Mouse (Mus musculus): Measurements from ENCODE around the gene Gpr183. TPM values are rescaled to one million over a fixed set of nuclear protein-coding genes. Genes with fewer than 3 reads are reported as not detected.

Gpr183 gene
- total RNA-seq, 2 experiments from 2014 or later: 0.66 to 0.91 TPM

- DNase-seq (ENCODE audit: low spot score in 2 of 2): no peak
- intact Hi-C loops (cut with DNase I): no loop called here
Observed at GRCm38 (mm10) chr14:121959538-121959980, 5.4 kb downstream of the Gpr183 start.

GRCm38 (mm10) chr14:121958751-121959537 lies 6.1 kb downstream of the Gpr183 start:
- intact Hi-C loops (cut with DNase I): no loop called here
- DNase-seq (ENCODE audit: low spot score in 2 of 2): no peak

DNA sequence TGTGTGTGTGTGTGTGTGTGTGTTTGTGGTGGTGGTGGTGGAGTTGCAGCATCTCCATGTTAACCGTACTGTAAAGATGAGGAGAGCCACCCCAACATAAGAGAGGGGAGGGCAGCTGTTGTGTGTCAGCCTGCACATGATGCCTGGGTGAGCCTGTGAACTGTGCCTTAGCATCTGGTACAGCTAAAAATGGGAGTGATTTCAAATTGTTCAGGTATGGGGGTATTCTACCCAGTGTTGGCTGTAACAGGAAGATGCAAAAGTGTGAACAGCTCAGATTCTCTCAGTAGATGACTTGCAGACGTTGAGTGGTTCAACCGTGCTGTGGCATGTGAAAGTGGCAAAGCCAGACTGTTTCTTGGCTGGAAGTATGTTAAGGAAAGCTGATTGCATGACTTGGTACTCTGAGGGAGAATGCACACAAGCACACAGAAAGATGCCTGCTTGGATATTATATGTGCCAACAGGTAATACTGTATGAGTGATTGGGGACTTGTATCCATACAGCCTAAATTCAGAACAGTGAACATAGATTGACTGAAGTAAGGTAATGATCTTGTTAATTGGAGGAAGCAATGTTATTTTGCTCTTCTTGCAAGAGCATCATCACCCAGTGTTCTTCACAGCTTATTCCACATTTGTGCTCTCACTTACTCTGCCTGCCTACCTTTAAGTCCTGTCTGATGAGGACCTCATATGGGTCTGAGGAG lies 6.8 kb downstream of the Gpr183 start:
- DNase-seq (ENCODE audit: low spot score in 2 of 2): no peak
- intact Hi-C loops (cut with DNase I): no loop called here

DNA sequence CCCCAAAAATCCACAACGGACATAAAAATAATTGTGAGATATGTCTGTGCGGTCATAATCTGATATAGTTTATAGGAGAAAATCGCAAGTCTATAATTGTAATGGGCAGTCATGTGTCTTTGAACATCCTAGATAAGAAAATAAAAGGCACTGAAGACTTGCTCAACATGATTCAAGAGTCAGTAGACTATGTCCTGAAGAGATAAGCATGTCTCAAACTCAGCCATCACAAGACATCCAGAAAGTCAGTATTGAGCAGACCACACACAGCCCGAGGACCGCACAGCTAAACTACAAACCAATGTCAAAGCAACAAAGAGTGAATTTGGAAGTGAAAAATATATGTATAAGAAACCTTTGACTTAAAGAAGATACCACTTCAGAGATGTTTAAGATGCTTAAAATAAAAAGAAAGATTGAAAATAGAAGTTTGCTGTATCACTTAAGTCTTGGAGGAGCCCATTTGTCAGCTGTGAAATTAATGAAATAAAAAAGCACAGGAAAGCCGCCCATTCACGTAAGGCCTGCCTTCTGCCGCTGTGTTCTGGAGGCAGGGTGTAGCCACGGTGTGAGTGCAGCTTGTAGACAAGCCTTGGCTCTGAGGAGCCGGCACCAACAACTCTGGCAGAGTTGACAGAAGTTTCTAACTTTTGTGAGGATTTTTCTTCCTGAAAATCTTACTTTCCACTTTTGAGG lies 7.7 kb downstream of the Gpr183 start:
- no peak for DNase-seq (ENCODE audit: low spot score in 2 of 2)
- intact Hi-C loops (cut with DNase I): no loop called here

DNA sequence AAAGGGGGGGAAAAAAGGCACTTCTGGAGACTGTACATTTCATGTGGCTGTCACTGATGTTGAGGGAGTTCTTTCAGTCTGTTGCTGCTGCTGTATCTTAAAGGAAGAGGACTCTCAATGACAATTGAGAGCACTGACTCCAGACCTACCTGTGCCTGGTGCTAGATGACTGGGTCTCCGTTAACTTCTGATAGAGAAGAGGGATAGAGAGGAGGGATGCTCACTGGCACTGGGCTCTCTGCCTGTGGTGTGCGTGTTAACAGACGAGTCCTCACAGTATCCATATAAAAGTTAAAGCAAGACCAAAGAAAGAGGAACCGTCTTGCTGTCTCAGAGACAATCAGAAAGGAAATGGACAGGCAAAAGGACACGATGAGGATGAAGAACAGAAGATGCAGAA lies 8.7 kb downstream of the Gpr183 start:
- no peak for DNase-seq (ENCODE audit: low spot score in 2 of 2)
- intact Hi-C loops (cut with DNase I): no loop called here

DNA sequence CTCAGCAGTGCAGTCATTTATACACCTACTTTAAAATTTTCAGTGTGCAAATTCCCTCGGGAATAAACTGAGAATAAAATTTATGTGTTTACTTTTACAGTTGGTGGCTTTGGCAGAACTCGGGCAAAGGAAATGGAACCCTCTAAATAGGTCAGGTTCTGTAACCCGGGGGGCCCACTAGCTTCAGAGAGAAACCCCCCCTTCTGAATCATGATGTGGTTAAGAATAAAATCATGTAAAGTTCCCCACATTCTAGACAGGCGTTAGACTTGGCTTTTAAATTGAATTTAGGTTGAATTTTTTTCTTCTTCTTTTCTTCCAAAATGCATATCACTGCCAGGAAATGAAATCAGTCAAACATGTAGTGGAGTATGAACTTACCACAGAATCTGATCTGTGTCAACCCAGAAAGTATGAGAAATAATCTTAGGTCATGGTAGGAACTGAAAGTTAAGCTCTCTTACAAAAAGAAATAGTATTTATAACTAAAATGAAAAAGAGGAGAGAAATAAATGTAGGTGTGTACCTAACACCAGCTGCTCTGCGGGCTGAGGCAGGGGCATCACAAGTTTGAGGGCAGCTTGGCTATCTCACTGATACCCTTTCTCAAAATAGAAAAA lies 9.7 kb downstream of the Gpr183 start:
- intact Hi-C loops (cut with DNase I): no loop called here
- DNase-seq (ENCODE audit: low spot score in 2 of 2): no peak

- no peak for DNase-seq (ENCODE audit: low spot score in 2 of 2)
- intact Hi-C loops (cut with DNase I): no loop called here
Observed at GRCm38 (mm10) chr14:121954608-121955007, 10.4 kb downstream of the Gpr183 start.

DNA sequence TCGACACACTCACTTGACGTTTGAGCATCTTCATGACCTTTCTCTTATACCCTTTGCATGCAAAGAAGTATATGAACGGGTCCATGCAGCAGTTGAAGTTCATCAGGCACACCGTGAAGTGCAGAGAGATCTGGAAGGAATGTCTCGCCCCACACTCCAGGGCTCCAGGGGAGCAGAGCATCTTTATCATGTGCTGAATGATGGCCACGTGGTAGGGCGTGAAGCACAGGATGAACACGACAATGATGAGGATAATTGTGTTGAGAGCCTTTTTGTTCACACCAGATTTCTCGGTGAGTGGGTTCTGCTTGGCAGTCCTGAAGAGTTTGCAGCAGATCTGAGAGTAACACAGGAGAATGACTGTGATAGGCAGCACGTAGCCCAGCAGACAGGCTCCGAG lies 10.9 kb downstream of the Gpr183 start:
- intact Hi-C loops (cut with DNase I): no loop called here

DNA sequence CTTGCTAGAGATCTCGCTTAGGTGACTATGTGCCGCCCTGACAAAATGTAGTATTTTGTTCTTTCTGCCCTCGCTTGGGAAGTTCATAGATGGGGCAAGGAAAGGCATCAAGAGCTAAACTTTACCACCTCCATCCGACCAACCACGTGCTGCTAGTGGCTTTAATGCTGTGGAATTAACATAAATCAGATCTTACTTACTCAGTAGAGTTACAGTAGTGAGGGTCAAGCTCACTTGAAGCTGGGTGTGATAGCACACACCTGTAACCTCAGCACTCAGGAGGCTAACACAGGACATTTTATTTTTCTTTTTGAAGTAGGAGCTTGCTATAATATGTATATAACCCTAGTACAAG lies 13.0 kb downstream of the Gpr183 start:
- intact Hi-C loops (cut with DNase I): no loop called here
- DNase-seq (ENCODE audit: low spot score in 2 of 2): no peak

More for the DNA sequence above, 10.9 kb downstream of the Gpr183 start:
- no peak for DNase-seq (ENCODE audit: low spot score in 2 of 2)

- DNase-seq (ENCODE audit: low spot score in 2 of 2): no peak
- intact Hi-C loops (cut with DNase I): no loop called here
Observed at GRCm38 (mm10) chr14:121951399-121952045, 13.5 kb downstream of the Gpr183 start.

- DNase-seq (ENCODE audit: low spot score in 2 of 2): no peak
- intact Hi-C loops (cut with DNase I): no loop called here
Observed at GRCm38 (mm10) chr14:121949897-121950296, 15.1 kb downstream of the Gpr183 start.

DNA sequence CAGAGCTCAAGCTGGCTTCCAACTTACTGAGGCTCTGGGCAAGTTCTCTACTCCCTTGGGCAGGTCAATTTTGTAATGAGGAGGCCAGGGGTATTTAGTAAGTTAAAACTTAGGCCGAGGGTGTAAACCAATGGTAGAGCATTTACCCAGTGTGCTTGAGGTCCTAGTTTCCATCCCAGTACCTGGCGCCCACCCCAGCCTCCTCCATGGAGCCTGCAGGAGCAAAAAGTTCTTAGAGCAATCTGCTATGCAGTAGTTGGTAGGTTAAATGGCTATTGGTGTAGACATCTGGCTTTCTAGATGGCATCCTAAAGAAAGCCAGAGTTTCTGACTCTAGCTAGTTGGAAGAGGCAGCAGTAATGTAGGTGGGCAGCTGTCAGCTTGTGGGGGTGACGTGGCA lies 15.6 kb downstream of the Gpr183 start:
- intact Hi-C loops (cut with DNase I): no loop called here
- DNase-seq (ENCODE audit: low spot score in 2 of 2): no peak

DNA sequence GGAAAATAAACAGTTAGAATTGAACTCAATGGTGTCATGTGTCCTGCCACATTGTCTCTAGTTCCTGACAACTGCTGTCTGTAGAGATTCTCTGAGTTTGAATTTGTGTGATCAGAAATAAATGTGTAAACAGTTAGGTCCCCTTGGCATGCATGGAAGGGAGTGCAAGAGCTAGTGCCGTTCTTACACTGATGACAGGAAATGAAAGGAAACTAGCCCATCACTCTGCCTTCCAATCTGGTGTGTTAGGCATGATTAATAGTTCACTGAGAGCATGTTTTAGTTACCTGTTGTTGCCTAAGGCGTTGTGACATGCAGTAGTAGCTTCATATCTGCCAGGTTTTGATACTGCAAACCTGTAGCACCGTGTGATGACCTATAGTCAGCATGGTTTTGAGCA lies 17.0 kb downstream of the Gpr183 start:
- no peak for DNase-seq (ENCODE audit: low spot score in 2 of 2)

GRCm38 (mm10) chr14:121947201-121947760 lies 17.7 kb downstream of the Gpr183 start:
- DNase-seq (ENCODE audit: low spot score in 2 of 2): no peak
- intact Hi-C loops (cut with DNase I): no loop called here

More for the DNA sequence above, 17.0 kb downstream of the Gpr183 start:
- intact Hi-C loops (cut with DNase I): no loop called here

- intact Hi-C loops (cut with DNase I): no loop called here
- no peak for DNase-seq (ENCODE audit: low spot score in 2 of 2)
Observed at GRCm38 (mm10) chr14:121946728-121947127, 18.3 kb downstream of the Gpr183 start.

GRCm38 (mm10) chr14:121946131-121946530 lies 18.9 kb downstream of the Gpr183 start:
- DNase-seq (ENCODE audit: low spot score in 2 of 2): no peak
- intact Hi-C loops (cut with DNase I): no loop called here

GRCm38 (mm10) chr14:121939582-121939981 lies 25.4 kb downstream of the Gpr183 start:
- DNase-seq (ENCODE audit: low spot score in 2 of 2): no peak
- intact Hi-C loops (cut with DNase I): no loop called here

DNA sequence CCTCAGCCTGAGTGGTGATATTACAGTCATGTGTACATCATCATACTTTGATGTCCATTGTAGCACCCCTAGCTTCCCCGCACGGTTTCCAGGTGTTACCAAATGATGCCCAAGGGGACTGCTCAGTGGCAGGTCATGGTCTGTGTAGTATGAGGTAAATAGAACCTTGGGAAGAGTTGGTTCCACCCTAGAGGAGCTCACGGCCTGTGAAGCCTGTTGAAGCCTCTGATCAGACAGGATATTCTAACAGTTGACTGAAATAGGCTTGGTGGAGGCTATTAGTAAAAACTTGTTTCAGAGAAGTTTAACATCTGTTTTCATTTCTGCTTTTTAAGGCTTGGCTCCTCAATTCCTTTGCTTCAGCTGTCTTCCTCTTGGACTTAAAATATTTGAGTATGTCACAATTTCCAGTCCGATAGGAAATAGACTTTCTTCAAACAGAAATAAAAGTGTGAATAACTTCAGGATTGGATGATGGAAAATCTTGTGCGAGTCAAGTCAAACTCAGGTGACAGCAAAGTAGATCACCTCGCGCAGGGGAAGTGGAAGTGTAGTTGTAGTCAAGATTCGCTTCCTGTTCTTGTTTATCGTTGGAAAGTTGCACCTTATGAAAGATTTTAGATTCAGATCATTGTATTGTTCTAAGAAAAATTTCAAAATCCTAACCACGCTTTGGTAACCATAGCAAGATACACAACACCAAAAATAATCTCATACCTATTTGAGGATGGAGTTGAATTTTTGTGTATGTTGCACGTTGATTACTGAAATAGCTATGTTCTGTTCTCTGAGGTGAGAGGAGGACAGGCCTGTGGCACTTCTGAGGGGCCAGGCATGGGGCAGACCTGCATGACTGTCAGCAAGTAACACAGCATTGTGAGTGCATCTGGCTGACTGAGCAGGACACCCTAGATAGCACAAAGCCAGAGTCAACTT lies 26.5 kb downstream of the Gpr183 start:
- DNase-seq (ENCODE audit: low spot score in 2 of 2): no peak
- intact Hi-C loops (cut with DNase I): no loop called here
